Mouse (Mus musculus) heart, postnatal 0 days (tissue): ENCODE data around the gene Col9a2. TPM values are rescaled to one million over a fixed set of nuclear protein-coding genes. Genes with fewer than 3 reads are reported as not detected.

Experiments used
- ATAC-seq: fragments of 200-750 bp; cut with Nextera tagmentation; 2 replicates; pipeline ENCODE4 v1.8.0; 2017; ENCODE audit warnings: low read depth, moderate number of reproducible peaks, moderate library complexity; ENCODE audit not compliant: insufficient read depth
- DNase-seq: peaks from one replicate; pipeline ENCODE4 v3.0.0-alpha.2; 2016; ENCODE audit warnings: low spot score
- H3K27ac ChIP-seq: fragments of 300-500 bp; sonication (generic); 2 replicates; pipeline ENCODE4 v1.5.1; 2014; ENCODE audit warnings: low read depth, mild to moderate bottlenecking
- H3K27me3 ChIP-seq: fragments of 300-500 bp; sonication (generic); 2 replicates; pipeline ENCODE4 v1.6.1; 2014; ENCODE audit warnings: low read length, mixed read lengths; ENCODE audit not compliant: control insufficient read depth, insufficient read depth
- H3K36me3 ChIP-seq: fragments of 300-500 bp; sonication (generic); replicated peaks from 2 replicates; pipeline ENCODE4 v1.6.1; 2014; ENCODE audit warnings: low read length, mixed read lengths; ENCODE audit not compliant: control insufficient read depth, insufficient read depth
- H3K4me1 ChIP-seq: fragments of 300-500 bp; sonication (generic); 2 replicates; pipeline ENCODE4 v1.6.1; 2014; ENCODE audit warnings: antibody characterized with exemption; ENCODE audit not compliant: control insufficient read depth, insufficient read depth
- H3K4me2 ChIP-seq: fragments of 300-500 bp; sonication (generic); 2 replicates; pipeline ENCODE4 v1.6.1; 2014; ENCODE audit warnings: low read depth, mild to moderate bottlenecking, low read length, moderate library complexity
- H3K4me3 ChIP-seq: fragments of 300-500 bp; sonication (generic); 2 replicates; pipeline ENCODE4 v1.5.1; 2014; ENCODE audit warnings: low read depth, low read length
- H3K9ac ChIP-seq: fragments of 300-500 bp; sonication (generic); replicated peaks from 2 replicates; pipeline ENCODE4 v1.6.1; 2014; ENCODE audit warnings: low read depth, low read length, mixed read lengths
- H3K9me3 ChIP-seq: fragments of 300-500 bp; sonication (generic); replicated peaks from 2 replicates; pipeline ENCODE4 v1.6.1; 2016; ENCODE audit warnings: low read length; ENCODE audit not compliant: control insufficient read depth
- CTCF ChIP-seq: IDR thresholded peaks from 2 replicates; pipeline ENCODE4 v1.5.1; 2016; ENCODE audit warnings: antibody characterized with exemption, control low read depth, low read depth
- EP300 ChIP-seq: IDR thresholded peaks from 2 replicates; pipeline ENCODE4 v1.6.1; 2016; ENCODE audit warnings: antibody characterized with exemption, low read depth
- WGBS: fragments of 180-500 bp; shearing (Covaris S2); extraction: QIAGEN DNeasy Blood & Tissue Kit; methylation state at CpG from one replicate; pipeline ENCODE4 v1.1.7; 2014; 5-methylcytosine and 5-hydroxymethylcytosine counted together
- polyA plus RNA-seq: library from polyadenylated mRNA; unstranded; fragments of >200 nt; fragmentation: Nextera tagmentation; extraction: Ambion mirVana; gene quantifications from 2 replicates; pipeline ENCODE4 v1.2.1, GENCODE M21; 2015
- total RNA-seq: library from RNA; depleted of rRNA; stranded (reverse); fragments of >200 nt; gene quantifications from 2 replicates; pipeline ENCODE4 v1.2.3, GENCODE M21; 2014; ENCODE audit warnings: low replicate concordance

The Col9a2 gene
- total and polyA plus RNA-seq, 2 experiments from 2014 or later = 2.2 to 11.3 TPM

DNA sequence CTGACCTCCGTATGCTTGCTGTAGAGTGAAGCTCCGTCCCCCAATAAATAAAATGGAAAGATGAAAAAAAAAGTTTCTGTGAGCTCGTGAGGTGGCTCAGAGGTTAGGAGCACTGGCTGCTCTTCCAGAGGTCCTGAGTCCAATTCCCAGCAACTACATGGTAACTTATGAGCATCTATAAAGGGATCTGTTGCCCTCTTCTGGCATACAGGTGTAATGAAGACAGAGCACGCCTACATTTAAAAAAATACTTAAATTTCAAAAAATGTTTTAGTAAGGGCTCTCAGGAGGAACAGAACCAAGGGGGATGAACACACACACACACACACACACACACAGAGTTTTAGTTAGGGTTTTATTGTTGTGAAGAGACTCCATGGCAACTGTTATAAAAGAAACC lies 7.7 kb upstream of the Col9a2 start:
- H3K9me3 ChIP-seq = no peaks in the 10 kb centered on the region
- no peak overlapping the region for H3K4me3 ChIP-seq
- H3K9ac ChIP-seq = no peak overlapping the region
- 58% methylated on average over 4 of the region's 4 CpGs for WGBS
- ATAC-seq (no peak), DNase-seq (no peak)
- H3K4me1 ChIP-seq = no peaks in the 10 kb centered on the region
- H3K4me2 ChIP-seq = no peak overlapping the region
- H3K27ac ChIP-seq = no peak overlapping the region
- no peaks in the 10 kb centered on the region for H3K27me3 ChIP-seq
- TF ChIP-seq CTCF (peak; percentile 25), EP300 (no peak)
- H3K36me3 ChIP-seq = no peaks in the 10 kb centered on the region

DNA sequence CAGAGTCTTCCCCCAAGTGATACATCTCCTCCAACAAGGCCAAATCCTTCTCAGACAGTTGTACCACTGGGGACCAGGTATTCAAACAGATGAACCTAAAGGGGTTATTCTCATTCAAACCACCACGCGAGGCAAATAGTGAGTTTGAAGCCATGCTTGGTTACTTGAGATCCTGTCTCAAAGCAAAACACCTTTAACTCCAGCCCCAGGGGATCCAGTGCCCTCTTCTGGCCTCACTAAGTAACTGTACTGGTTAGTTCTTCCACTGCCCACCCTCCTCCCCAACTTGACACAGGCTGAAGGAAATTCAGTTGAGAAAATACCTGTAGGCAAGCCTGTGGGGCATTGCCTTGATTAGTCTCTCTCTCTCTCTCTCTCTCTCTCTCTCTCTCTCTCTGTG lies 6.2 kb upstream of the Col9a2 start:
- no peaks in the 10 kb centered on the region for H3K4me1 ChIP-seq
- H3K27me3 ChIP-seq = 0 out of 2 replicates have a peak, but pooled peaks cover 2% of the 10 kb centered on the region
- TF ChIP-seq CTCF (peak; percentile 29), EP300 (no peak)
- H3K9me3 ChIP-seq = no peaks in the 10 kb centered on the region
- H3K9ac ChIP-seq = no peak overlapping the region
- WGBS = 82% methylated on average over 2 of the region's 2 CpGs
- no peak overlapping the region for H3K4me3 ChIP-seq
- no peaks in the 10 kb centered on the region for H3K36me3 ChIP-seq
- DNase-seq = no peak
- no peak overlapping the region for H3K4me2 ChIP-seq
- ATAC-seq = no peak
- H3K27ac ChIP-seq = no peak overlapping the region

DNA sequence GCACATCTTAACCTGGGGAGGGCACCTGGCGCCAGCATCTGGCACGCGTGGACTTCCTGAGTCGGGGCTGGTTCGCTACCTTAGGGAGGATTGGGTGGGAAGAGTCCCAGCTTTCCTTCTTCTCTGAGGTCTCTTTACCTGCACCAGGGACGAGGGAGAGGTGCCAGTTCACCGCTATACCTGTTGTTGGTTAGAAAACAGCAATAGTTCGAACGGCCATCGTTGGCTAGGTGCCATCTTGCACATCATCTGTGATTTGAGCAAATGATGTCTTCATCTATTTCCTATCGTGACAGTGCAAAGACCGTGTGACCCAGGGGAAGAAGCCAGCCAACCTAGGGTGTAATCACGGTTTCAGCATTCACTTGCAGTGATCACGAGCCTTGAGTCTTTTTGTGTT lies 1.1 kb downstream of the Col9a2 start:
- 68% methylated on average over 14 of the region's 14 CpGs for WGBS
- Histone ChIP-seq H3K4me2 (peak overlapping the region; percentile 67), H3K36me3 (no peaks in the 10 kb centered on the region), H3K27me3 (peaks cover 26% of the 10 kb centered on the region), H3K9ac (peak overlapping the region; percentile 31; the same call in 1 of the 2 replicates), H3K4me3 (peak overlapping the region; percentile 42), H3K4me1 (peaks cover 16% of the 10 kb centered on the region), H3K9me3 (no peaks in the 10 kb centered on the region), H3K27ac (no peak overlapping the region)
- no peak for DNase-seq
- TF ChIP-seq EP300 (no peak), CTCF (no peak)
- ATAC-seq = no peak

DNA sequence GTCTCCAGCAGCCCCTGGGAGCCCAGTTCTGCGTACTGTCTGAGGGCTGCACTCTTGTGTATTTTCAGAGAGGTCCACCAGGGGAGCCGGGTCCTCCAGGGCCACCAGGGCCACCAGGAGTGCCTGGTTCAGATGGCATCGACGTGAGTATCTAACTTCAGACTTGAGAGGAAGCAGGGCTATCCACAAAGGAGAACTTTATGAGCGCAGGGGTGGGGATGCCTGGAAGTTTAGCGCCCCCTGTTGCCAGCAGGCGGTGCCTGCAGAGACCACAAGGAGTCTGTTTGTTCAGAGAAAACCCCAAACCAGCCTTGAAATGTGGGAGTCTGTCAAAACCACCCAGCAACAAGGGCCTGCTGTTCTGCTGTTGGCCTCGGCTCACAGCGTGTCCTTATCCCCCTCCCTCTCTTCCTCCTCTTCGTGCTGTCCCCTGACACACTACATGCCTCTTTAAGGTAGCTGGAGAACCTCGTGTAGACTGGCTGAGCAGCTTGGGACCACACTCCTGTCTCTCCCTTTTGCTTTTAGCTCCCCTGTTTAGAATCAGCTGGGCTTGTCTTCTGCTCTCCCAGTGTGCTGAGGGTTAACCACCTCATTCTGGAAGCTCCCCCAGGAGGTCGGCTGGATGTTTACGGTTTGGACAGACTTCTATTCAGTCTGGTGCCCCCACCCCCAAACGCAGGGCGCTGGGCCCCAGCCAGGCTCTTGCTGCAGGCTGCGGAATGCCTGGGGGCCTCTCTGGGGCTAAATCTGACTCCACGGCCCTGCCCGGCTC lies 1.9 kb downstream of the Col9a2 start:
- Histone ChIP-seq H3K36me3 (no peaks in the 10 kb centered on the region), H3K9ac (no peak overlapping the region), H3K4me1 (peaks cover 16% of the 10 kb centered on the region), H3K4me2 (peak overlapping the region; percentile 24; the same call in 1 of the 2 replicates), H3K27ac (peak overlapping the region; percentile 18; the same call in 1 of the 2 replicates), H3K4me3 (no peak overlapping the region), H3K9me3 (no peaks in the 10 kb centered on the region), H3K27me3 (peaks cover 26% of the 10 kb centered on the region)
- ATAC-seq (peak; percentile 74), DNase-seq (peak; percentile 63)
- TF ChIP-seq CTCF (peak; percentile 58), EP300 (no peak)
- WGBS = 11% methylated on average over 18 of the region's 18 CpGs

DNA sequence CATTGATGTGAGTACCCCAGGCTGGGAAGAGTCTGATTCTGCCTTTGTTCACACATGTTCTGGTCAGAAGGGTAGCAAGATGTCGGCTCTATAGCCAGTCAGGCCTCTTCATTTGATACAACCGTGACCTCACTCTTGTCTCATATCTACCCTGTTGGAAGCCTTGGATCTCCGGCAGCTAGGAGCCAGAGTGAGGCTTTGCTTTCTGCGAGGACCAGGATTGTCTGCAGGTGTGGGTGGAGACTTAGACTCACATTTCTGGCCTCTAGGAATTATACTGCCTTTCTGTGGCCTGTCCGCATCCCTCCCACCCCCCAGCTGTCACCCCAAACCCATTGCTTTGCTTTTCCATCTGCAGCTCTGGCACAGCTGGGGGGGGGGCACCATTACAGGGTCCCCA lies 3.3 kb downstream of the Col9a2 start:
- H3K36me3 ChIP-seq = no peaks in the 10 kb centered on the region
- ATAC-seq = no peak
- 75% methylated on average over 5 of the region's 5 CpGs for WGBS

DNA sequence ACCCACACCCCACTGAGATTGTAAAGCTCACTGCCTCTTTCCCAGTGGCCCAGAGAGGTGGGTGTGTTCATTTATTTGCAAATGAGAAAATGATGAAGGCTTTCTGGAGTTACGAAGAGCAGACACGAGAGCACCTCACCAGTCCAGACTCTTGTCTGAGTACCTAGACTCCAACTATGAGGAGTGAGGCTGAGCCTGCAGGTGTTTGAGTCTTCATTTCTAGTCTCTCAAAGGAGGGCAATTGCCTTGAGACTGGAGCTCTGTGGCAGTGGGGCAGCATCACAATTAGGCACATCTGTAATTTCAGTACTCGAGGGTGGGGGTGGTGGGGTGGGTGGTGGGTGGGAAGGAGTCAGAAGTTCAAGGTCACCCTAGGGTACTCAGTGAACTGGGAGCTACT lies 3.8 kb downstream of the Col9a2 start:
- Histone ChIP-seq H3K27me3 (peaks cover 24% of the 10 kb centered on the region), H3K4me3 (no peak overlapping the region), H3K36me3 (no peaks in the 10 kb centered on the region), H3K9me3 (no peaks in the 10 kb centered on the region), H3K27ac (no peak overlapping the region), H3K9ac (no peak overlapping the region), H3K4me1 (peaks cover 16% of the 10 kb centered on the region), H3K4me2 (no peak overlapping the region)
- ATAC-seq = no peak
- WGBS = 77% methylated on average over 3 of the region's 3 CpGs
- TF ChIP-seq CTCF = no peak
- TF ChIP-seq EP300 = no peak
- no peak for DNase-seq

More for the DNA sequence above, 3.3 kb downstream of the Col9a2 start:
- Histone ChIP-seq H3K4me2 (no peak overlapping the region), H3K4me3 (no peak overlapping the region), H3K9ac (no peak overlapping the region), H3K4me1 (peaks cover 16% of the 10 kb centered on the region), H3K27me3 (peaks cover 26% of the 10 kb centered on the region), H3K9me3 (no peaks in the 10 kb centered on the region), H3K27ac (no peak overlapping the region)
- no peak for DNase-seq
- TF ChIP-seq CTCF = no peak
- TF ChIP-seq EP300 = no peak
